Mouse (Mus musculus): ENCODE measurements around the gene Pgap1.

DNA sequence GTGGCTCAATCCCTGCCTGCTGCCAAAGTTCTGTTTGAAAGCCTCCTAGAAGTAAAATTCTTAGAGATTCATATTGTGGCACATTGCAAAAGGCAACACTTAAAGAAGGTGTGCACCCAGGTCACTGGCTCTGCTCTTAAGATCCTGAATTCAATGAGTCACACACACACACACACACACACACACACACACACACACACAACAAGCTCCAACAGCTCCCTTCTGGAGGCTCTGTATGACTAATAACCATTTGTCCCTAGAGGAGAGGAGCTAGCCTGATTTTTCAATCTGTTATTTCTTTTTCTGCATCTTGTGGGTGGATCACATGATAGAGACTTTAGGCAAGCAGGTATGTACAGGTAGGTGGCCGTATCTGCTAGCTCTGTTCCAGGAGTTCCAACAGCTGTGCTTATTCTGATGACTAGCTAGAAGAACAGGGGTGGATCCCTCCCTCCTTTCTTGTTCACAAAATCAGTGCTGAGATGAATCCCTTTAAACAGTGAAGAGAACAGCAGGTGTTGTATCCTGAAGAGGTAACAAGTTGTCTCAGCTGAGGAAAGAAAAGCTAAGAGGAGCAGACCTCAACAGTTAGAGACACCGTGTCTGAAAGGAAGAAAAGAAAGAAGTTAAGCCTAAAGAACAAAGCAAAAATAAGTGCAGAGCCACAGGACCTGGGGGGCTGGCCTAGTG, 27.2 kb upstream of the Pgap1 start:
- TF ChIP-seq CTCF (IDR thresholded peaks at IDR 0.05; ENCODE audit: low read depth) (no peak), EP300 (IDR thresholded peaks at IDR 0.05; ENCODE audit: low read depth) (no peak)
